Mouse (Mus musculus) frontal cortex, adult 2 months (tissue): ENCODE results near the gene Tnfsf15. TPM values are rescaled to one million over a fixed set of nuclear protein-coding genes. Genes with fewer than 3 reads are reported as not detected.
A peak's percentile ranks its signal among the peaks of the same experiment; 100 is the strongest.

Experiments
- DNase-seq, 2 experiments: peaks; one replicate each; pipeline ENCODE4 v3.0.0; 2022; ENCODE audit warnings: low spot score in 1 of 2; ENCODE audit errors: extremely low spot score in 1 of 2
- polyA plus RNA-seq: library from polyadenylated mRNA; depleted of rRNA; stranded (reverse); fragments of >200 nt; gene quantifications from 2 replicates; pipeline ENCODE4 v1.2.3, GENCODE M21; 2012

The Tnfsf15 gene
- polyA plus RNA-seq, 1 experiment, result 0.02 TPM

- no peak for DNase-seq
Observed at GRCm38 (mm10) chr4:63742763-63743371, 2.0 kb downstream of the Tnfsf15 start.

GRCm38 (mm10) chr4:63742101-63742500, 2.8 kb downstream of the Tnfsf15 start:
- no peak for DNase-seq

GRCm38 (mm10) chr4:63740761-63741160, 4.2 kb downstream of the Tnfsf15 start:
- DNase-seq, result no peak

- no peak for DNase-seq
Observed at GRCm38 (mm10) chr4:63740001-63740400, 4.9 kb downstream of the Tnfsf15 start.

- peak in 1 of 2 experiments; percentile 8 for DNase-seq
Observed at GRCm38 (mm10) chr4:63739524-63739923, 5.4 kb downstream of the Tnfsf15 start.

- no peak for DNase-seq
Observed at GRCm38 (mm10) chr4:63738364-63738997, 6.4 kb downstream of the Tnfsf15 start.

DNA sequence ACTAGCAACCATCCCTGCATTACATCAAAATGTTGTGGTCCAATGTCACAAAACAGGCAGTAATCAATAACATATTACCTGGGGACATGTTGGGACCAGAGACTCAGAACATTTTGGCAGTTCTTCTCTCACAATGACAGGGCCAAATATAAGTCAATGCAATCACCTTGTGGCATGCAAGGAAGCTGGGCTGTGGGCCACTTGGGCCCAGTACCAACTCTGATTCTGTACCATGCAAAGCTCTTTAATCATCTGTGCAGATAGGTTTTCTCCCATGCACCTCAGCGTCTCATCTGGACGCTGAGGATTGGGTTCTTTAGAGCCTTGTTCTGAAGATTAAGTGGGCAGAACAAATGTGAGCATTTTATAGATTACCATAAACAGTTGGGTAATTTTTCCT, 13.6 kb downstream of the Tnfsf15 start:
- no peak for DNase-seq

GRCm38 (mm10) chr4:63726727-63727126, 18.2 kb downstream of the Tnfsf15 start:
- no peak for DNase-seq

- DNase-seq, result no peak
Observed at GRCm38 (mm10) chr4:63725981-63726380, 18.9 kb downstream of the Tnfsf15 start.

DNA sequence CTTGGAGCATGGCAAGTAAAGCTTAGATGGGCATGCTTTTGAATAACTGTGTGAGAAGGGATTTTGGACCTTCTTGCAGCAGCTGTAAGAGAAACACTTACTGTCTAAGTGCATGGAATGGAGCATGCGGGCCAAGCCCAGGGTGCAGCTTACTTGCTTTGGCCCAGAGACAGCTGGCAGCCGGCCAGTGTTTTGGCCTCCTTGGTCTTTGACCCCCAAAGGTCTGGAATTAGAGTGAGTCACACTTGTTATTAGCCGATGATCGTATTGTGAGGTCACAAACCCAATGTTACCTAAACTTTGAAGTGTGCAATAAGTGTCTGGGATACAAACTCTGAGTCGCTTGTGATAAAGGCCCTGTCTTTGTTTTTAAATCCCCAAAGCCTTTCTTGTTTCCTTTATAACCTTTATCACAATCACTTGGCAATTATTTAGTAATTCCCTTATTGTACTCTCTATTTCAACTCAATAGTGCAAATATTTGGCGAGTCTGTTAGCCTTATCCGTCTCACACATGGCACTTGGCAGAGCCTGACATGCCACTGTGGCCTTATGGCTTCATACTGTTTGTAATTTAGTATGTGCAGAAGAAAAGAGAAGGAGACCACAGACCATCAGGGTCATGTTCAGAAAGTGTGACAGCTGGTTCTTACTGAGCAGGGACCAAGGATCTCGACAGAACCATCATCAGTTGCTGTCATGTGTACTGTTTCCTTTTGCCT, 26.8 kb downstream of the Tnfsf15 start:
- DNase-seq, result no peak

- no peak for DNase-seq
Observed at GRCm38 (mm10) chr4:63711886-63712285, 33.0 kb downstream of the Tnfsf15 start.

GRCm38 (mm10) chr4:63710431-63711220, 34.3 kb downstream of the Tnfsf15 start:
- no peak for DNase-seq

GRCm38 (mm10) chr4:63706279-63706971, 38.5 kb downstream of the Tnfsf15 start:
- no peak for DNase-seq

DNA sequence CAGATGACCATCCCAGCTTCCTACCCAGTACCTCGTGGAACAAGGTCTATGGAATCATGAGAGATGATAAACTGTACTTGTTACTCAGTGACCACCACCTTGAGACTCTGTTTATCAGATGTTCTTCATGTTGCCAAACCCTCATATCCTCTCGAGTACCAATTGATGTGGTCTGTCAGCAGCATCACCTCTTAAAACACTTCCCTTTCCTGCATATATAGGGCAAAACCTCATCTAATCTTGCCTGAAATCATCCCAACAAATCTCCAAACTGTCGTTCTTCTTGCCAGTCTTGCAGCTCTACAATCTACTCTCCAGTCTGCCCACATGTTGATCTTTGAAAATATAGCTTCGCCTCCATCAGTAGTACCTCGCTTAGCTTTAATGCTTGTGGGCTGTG, 40.7 kb downstream of the Tnfsf15 start:
- no peak for DNase-seq

- no peak for DNase-seq
Observed at GRCm38 (mm10) chr4:63703686-63704085, 41.2 kb downstream of the Tnfsf15 start.

DNA sequence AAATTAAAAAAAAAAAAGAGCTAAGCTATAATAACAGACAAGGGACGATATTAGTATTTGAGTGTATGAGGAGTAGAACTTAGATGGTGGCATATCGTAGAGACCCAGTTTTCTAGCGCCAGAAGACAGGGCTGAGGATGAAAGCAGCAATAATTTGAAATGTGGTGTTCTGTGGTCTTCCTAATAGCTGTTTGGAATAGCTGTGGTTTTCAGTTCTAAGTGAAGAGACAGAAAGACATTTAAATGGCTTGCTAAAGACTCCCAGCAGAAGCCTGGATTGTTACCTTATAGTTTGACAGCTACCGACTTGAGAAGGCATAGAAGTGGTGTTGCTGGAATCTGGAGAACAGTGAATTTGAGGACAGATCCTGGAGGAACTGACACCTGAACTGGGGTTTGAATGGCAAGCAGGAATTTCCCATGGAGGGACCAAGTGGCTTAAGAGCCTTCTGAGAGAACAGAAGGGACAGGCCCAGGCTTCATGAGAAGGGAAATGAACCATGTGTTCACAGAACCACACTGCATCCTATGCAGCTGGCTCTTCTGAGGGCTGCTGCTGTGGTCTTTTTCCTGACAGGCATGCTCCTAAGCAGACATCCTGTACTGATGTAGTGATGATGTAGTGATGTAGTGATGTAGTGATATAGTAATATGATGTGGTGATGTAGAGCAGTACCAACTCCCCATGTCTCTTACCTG, 42.8 kb downstream of the Tnfsf15 start:
- DNase-seq, result no peak

DNA sequence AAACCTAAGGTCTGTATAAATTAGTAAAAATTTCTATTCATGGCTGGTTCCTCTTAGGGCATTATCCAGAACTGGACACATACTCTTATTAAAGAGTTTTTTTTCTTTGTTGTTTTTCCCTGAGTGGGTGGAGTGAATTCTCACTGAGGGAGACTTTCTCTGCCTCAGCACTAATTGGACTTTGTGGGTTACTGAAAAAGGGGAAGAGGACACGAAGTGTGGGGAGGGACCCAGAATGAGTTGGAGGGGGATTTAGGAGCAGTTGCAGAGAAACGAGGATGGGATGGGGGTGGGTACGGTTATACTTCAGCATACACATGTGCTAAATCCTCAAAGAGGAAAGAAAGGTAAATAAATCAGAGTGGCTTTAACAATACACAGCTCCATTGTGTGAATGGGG, 45.2 kb downstream of the Tnfsf15 start:
- no peak for DNase-seq

GRCm38 (mm10) chr4:63696921-63697320, 48.0 kb downstream of the Tnfsf15 start:
- DNase-seq, result no peak

- DNase-seq, result no peak
Observed at GRCm38 (mm10) chr4:63692351-63692750, 52.6 kb downstream of the Tnfsf15 start.

GRCm38 (mm10) chr4:63687429-63687828, 57.5 kb downstream of the Tnfsf15 start:
- DNase-seq, result no peak
